In the genomic region with DNA sequence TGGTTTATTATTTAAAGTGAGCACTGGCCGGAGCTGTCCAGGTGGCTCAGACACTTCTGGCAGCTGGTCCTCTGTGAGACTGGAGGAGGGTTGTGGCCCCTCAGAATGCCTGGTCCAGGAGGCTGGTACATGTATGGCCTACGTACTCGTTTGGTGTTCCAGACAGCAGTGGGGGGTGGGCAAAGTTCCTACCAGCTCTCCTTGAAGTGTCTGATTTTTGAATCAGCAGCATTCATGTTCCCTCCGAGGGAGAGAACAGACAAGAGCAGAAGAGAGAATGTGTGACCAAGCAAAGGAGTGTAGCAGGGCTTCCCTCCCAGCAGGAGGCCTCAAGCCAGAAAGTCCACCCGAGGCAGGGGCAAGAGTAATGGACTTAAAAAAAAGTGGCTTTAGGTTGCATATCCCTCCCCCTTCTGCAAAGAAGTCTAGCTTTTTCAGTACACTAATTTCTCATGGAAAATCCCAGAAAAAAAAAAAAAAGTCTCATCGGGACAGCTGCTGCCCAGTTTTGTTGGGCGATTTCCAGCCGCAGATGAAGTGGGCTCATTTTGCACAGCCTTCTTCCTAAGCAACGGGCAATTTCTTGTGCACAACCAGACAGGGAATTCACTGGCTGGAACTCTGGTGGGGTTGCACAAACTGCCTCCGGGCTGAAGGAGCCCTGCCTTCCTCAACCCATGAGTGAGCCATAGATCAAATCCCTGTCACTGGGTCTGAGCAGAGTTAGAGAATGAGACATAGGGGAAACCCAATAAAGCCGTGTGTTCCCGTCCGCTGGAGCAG, we compare ENCODE assay signal across 8 mouse cellular contexts. TPM values are rescaled to one million over a fixed set of nuclear protein-coding genes. Genes with fewer than 3 reads are reported as not detected.
A peak's percentile ranks its signal among the peaks of the same experiment; 100 is the strongest.
DNase-seq lines count a peak whose midpoint lies in the region; ATAC-seq and TF ChIP-seq lines count a peak whose summit lies in the region.

No protein-coding gene starts in this region.

- H3K36me3 ChIP-seq in midbrain, embryonic 14.5 days (ENCODE audit: control insufficient read depth, insufficient read depth, low read length): no peaks in the 10 kb centered on the region
- H3K36me3 ChIP-seq in midbrain, embryonic 13.5 days: no peaks in the 10 kb centered on the region
- no peaks in the 10 kb centered on the region for H3K36me3 ChIP-seq in hindbrain, postnatal 0 days (ENCODE audit: insufficient read depth, low read length)
- H3K36me3 ChIP-seq in limb, embryonic 13.5 days: peaks cover 9% of the 10 kb centered on the region

- WGBS in midbrain, embryonic 14.5 days: 53% methylated on average over 13 of the region's 13 CpGs
- WGBS in midbrain, embryonic 13.5 days: 54% methylated on average over 13 of the region's 13 CpGs
- 24% methylated on average over 13 of the region's 13 CpGs for WGBS in hindbrain, postnatal 0 days
- WGBS in limb, embryonic 13.5 days: 37% methylated on average over 13 of the region's 13 CpGs

- H3K9me3 ChIP-seq in midbrain, embryonic 14.5 days (ENCODE audit: control insufficient read depth, low read length): no peaks in the 10 kb centered on the region
- H3K9me3 ChIP-seq in midbrain, embryonic 13.5 days: no peaks in the 10 kb centered on the region
- H3K9me3 ChIP-seq in hindbrain, postnatal 0 days (ENCODE audit: low read length): no peaks in the 10 kb centered on the region
- no peaks in the 10 kb centered on the region for H3K9me3 ChIP-seq in limb, embryonic 13.5 days

- peaks cover 7% of the 10 kb centered on the region; the same call in 1 of the 2 replicates for H3K4me1 ChIP-seq in midbrain, embryonic 14.5 days (ENCODE audit: control insufficient read depth, insufficient read depth, low read length)
- peaks cover 17% of the 10 kb centered on the region for H3K4me1 ChIP-seq in midbrain, embryonic 13.5 days (replicated peaks)
- peaks cover 10% of the 10 kb centered on the region; the same call in 1 of the 2 replicates for H3K4me1 ChIP-seq in hindbrain, postnatal 0 days (ENCODE audit: insufficient read depth, low read length)
- peaks cover 47% of the 10 kb centered on the region for H3K4me1 ChIP-seq in limb, embryonic 13.5 days

- no peak overlapping the region for H3K4me2 ChIP-seq in midbrain, embryonic 14.5 days (ENCODE audit: low read length)
- no peak overlapping the region for H3K4me2 ChIP-seq in midbrain, embryonic 13.5 days (replicated peaks)
- 0 out of 2 replicates have a peak overlapping the region, but pooled peaks have one; percentile 10 for H3K4me2 ChIP-seq in hindbrain, postnatal 0 days (ENCODE audit: low read depth, low read length)
- peak overlapping the region; percentile 21; the same call in 1 of the 2 replicates for H3K4me2 ChIP-seq in limb, embryonic 13.5 days (replicated peaks)

- H3K4me3 ChIP-seq in midbrain, embryonic 14.5 days (replicated peaks; ENCODE audit: low read depth, low read length): no peak overlapping the region
- no peak overlapping the region for H3K4me3 ChIP-seq in midbrain, embryonic 13.5 days (replicated peaks)
- H3K4me3 ChIP-seq in hindbrain, postnatal 0 days (ENCODE audit: low read length): no peak overlapping the region
- no peak overlapping the region for H3K4me3 ChIP-seq in limb, embryonic 13.5 days

- peak; percentile 17 for DNase-seq in adrenal gland, adult 8-10 months
- no peak for DNase-seq in adrenal gland, postnatal 25 days
- DNase-seq in midbrain, embryonic 14.5 days: peak; percentile 29
- DNase-seq in hindbrain, postnatal 0 days (ENCODE audit: low spot score): peak; percentile 77
- DNase-seq in right cerebral cortex, postnatal 25 days: peak; percentile 64
- no peak for DNase-seq in spleen, postnatal 36 days (ENCODE audit: low spot score in 2 of 2)

- H3K9ac ChIP-seq in midbrain, embryonic 14.5 days (replicated peaks; ENCODE audit: low read length): no peak overlapping the region
- H3K9ac ChIP-seq in midbrain, embryonic 13.5 days (replicated peaks): no peak overlapping the region; the same call in 1 of the 2 replicates
- H3K9ac ChIP-seq in hindbrain, postnatal 0 days (replicated peaks; ENCODE audit: low read length): no peak overlapping the region
- H3K9ac ChIP-seq in limb, embryonic 13.5 days: no peak overlapping the region

- no peak for ATAC-seq in midbrain, embryonic 14.5 days (ENCODE audit: low FRiP score, low TSS enrichment)
- ATAC-seq in midbrain, embryonic 13.5 days: no peak
- peak; percentile 73 for ATAC-seq in hindbrain, postnatal 0 days
- ATAC-seq in limb, embryonic 13.5 days (ENCODE audit: low FRiP score, low read depth): peak; percentile 66

- no peak for TF ChIP-seq CTCF in hindbrain, postnatal 0 days (IDR thresholded peaks at IDR 0.05; ENCODE audit: low read depth)

- no peaks in the 10 kb centered on the region for H3K27me3 ChIP-seq in midbrain, embryonic 14.5 days (ENCODE audit: control insufficient read depth, insufficient read depth, low read length)
- H3K27me3 ChIP-seq in midbrain, embryonic 13.5 days: no peaks in the 10 kb centered on the region
- H3K27me3 ChIP-seq in hindbrain, postnatal 0 days (ENCODE audit: insufficient read depth, low read length): no peaks in the 10 kb centered on the region
- no peaks in the 10 kb centered on the region for H3K27me3 ChIP-seq in limb, embryonic 13.5 days

- 0 out of 2 replicates have a peak overlapping the region, but pooled peaks have one; percentile 13 for H3K27ac ChIP-seq in midbrain, embryonic 14.5 days (replicated peaks; ENCODE audit: low read depth, low read length)
- H3K27ac ChIP-seq in midbrain, embryonic 13.5 days: no peak overlapping the region
- peak overlapping the region; percentile 41; the same call in 1 of the 2 replicates for H3K27ac ChIP-seq in hindbrain, postnatal 0 days
- H3K27ac ChIP-seq in limb, embryonic 13.5 days: peak overlapping the region; percentile 87

RNA-seq across cellular contexts. Expression of a gene that starts 28.4 kb away (rescaled TPM):
- 10 to 100 TPM in 1 of 4 experiments, 1 to 10 TPM in 3; 3.0 to 12.0 (median 5.2) TPM for total RNA-seq in adrenal gland, adult 8-10 months (2022)
- 5.3 TPM in 2 replicates for total RNA-seq in adrenal gland, postnatal 25 days (2021)
- polyA plus RNA-seq in midbrain, embryonic 14.5 days (2014; fragmentation: Nextera tagmentation; extraction: Ambion mirVana): 2.6 and 2.8 TPM in 2 replicates
- polyA plus RNA-seq in midbrain, embryonic 13.5 days (2015; fragmentation: Nextera tagmentation; extraction: Ambion mirVana): 1.3 and 1.4 TPM in 2 replicates
- 14.8 and 16.1 TPM in 2 replicates for total RNA-seq in hindbrain, postnatal 0 days (2014; rRNA removed)
- polyA plus RNA-seq in hindbrain, postnatal 0 days (2015; fragmentation: Nextera tagmentation; extraction: Ambion mirVana): 3.6 and 3.9 TPM in 2 replicates
- polyA plus RNA-seq in limb, embryonic 13.5 days (2015; fragmentation: Nextera tagmentation; extraction: Ambion mirVana): 13.1 and 15.3 TPM in 2 replicates

Comparison
In these comparisons a context has a peak if more than half of its experiments do, and no peak if none do; other contexts are left out.
1. DNase-seq: peak in adrenal gland, adult 8-10 months (single experiment), midbrain, embryonic 14.5 days (single experiment), hindbrain, postnatal 0 days (single experiment) and right cerebral cortex, postnatal 25 days (single experiment); none in adrenal gland, postnatal 25 days (single experiment) and spleen, postnatal 36 days (0 of 2).
2. ATAC-seq: peak in hindbrain, postnatal 0 days (single experiment) and limb, embryonic 13.5 days (single experiment); none in midbrain, embryonic 14.5 days (single experiment) and midbrain, embryonic 13.5 days (single experiment).
3. H3K4me2 ChIP-seq: peak in hindbrain, postnatal 0 days (single experiment) and limb, embryonic 13.5 days (single experiment); none in midbrain, embryonic 14.5 days (single experiment) and midbrain, embryonic 13.5 days (single experiment).